Mouse (Mus musculus) G1E (cell line): ENCODE measurements around the gene Eif4e3.

Experiments
- CTCF ChIP-seq: IDR thresholded peaks from 2 replicates; pipeline ENCODE4 v1.5.1; 2012; ENCODE audit warnings: low read depth, low read length, inconsistent platforms, mixed read lengths
- GATA1 ChIP-seq: IDR thresholded peaks from 2 replicates; pipeline ENCODE4 v1.6.1; 2012; ENCODE audit warnings: borderline replicate concordance, low read length, inconsistent platforms, mixed read lengths
- POLR2AphosphoS5 ChIP-seq: IDR thresholded peaks from 2 replicates; pipeline ENCODE4 v1.6.1; 2012; ENCODE audit warnings: low read depth, low read length, inconsistent platforms; ENCODE audit not compliant: insufficient replicate concordance
- TAL1 ChIP-seq: conservative IDR thresholded peaks from 2 replicates; pipeline ENCODE4 v1.6.1; 2012; ENCODE audit warnings: low read depth, low read length, inconsistent platforms, mixed read lengths

DNA sequence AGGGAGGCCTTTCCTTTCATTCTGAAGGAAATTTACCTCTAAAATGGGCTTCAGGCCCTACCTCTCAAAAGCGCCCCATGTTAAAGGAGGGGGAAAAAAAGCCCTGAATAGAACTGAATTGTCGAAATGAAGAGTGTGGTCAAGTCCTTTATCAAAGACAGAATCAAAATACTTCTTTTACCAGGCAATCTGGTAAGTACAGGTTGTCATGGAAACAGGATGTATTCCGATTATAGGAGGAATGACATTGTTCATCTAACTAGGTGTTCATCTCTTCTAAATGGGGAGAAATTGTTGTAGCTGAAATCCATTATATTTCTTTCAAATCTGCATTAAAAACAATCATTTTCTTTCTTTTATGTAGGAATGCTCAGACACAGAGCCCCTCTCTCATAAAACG lies 7.9 kb upstream of the Eif4e3 start:
- TF ChIP-seq TAL1 (no peak), GATA1 (no peak), CTCF (no peak), POLR2AphosphoS5 (no peak)
